In the genomic region with DNA sequence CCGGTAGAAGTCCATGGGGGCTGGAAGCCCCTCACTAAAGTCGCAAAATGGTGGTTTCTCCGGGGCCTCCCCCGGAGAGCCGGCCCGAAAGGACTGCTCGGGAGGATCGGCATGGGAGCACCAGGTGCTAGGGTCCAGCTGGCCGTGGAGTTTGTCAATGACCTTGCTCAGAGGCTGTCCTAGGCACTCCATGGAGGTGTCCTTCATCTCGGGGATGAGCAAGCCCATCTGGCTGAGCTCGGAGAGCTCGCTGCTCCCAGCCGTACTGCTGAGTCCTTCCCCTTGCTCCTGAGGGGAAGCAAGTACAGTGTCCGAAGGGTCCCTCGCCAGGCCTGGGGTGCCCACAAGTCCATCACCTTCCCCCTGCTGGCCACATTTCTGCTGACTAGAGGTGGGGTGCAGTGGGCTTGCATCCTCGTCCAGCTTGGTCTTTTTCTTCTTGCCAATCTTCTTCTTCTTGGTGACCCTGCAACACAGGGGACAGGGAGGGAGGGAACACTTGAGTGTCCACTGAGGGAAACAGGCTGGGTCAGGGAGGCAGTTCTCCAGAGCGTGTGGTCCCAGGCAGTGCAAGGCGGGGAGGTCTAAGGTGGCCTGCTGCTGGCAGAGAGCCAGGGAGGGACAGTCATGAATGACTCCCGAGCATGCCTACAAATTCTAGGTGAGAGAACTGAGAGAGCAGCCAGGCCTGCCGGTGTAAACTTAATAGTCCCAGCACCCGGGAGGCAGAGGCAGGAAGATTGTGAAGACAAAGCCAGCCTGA, we compare ENCODE assay signal across 34 mouse cellular contexts. TPM values are rescaled to one million over a fixed set of nuclear protein-coding genes. Genes with fewer than 3 reads are reported as not detected.
DNase-seq lines count a peak whose midpoint lies in the region; ATAC-seq and TF ChIP-seq lines count a peak whose summit lies in the region.
"Had no signal": no experiment of that assay in that cellular context is flagged by ENCODE, and none has a peak within 500 bp of the region (broad histone marks: within the 10 kb centered on the region; RNA-seq: fewer than 3 reads in every experiment).

No protein-coding gene starts in this region.

- no peak for TF ChIP-seq POLR2A in lung, adult 2 months (IDR thresholded peaks at IDR 0.05; ENCODE audit: borderline replicate concordance, extremely low read depth, low read depth, low read length)

- no peaks in the 10 kb centered on the region for H3K9me3 ChIP-seq in lung, embryonic 14.5 days (ENCODE audit: low read depth, low read length)
- H3K9me3 ChIP-seq: heart, embryonic 12.5 days; limb, embryonic 12.5 days; liver, embryonic 15.5 days had no signal

- peak; percentile 88 for DNase-seq in heart, adult 11 months
- DNase-seq in heart, postnatal 14 days: no peak
- DNase-seq in lung, embryonic 14.5 days: peak; percentile 34
- DNase-seq in lung, adult 2 months: no peak
- peak; percentile 79 for DNase-seq in lung, postnatal 10 days
- no peak for DNase-seq in ovary, adult 18-20 months (ENCODE audit: low spot score)
- no peak for DNase-seq in layer of hippocampus, adult 11-12 months (ENCODE audit: low spot score)
- DNase-seq: gastrocnemius, adult 2 months; gastrocnemius, postnatal 36 days; heart, adult 2 months; midbrain, embryonic 14.5 days; retina, postnatal 1 day; right cerebral cortex, postnatal 14 days; thymus, adult 2 months; thymus, postnatal 4 days had no signal

- no peak; the same call in 1 of the 2 replicates for ATAC-seq in lung, embryonic 14.5 days (ENCODE audit: insufficient read depth)
- ATAC-seq: forebrain, embryonic 16.5 days; intestine, postnatal 0 days; Patski had no signal

- no peak overlapping the region for H3K27ac ChIP-seq in lung, embryonic 14.5 days (ENCODE audit: low read depth)
- H3K27ac ChIP-seq: gastrocnemius, adult 2 months; heart, adult 2 months; hindbrain, embryonic 14.5 days; limb, embryonic 12.5 days; liver, embryonic 15.5 days; macrophage had no signal

- 83% methylated on average over 21 of the region's 21 CpGs for WGBS in lung, embryonic 14.5 days
- 80% methylated on average over 21 of the region's 21 CpGs for WGBS in lung, adult 2 months

- no peak overlapping the region for H3K9ac ChIP-seq in lung, embryonic 14.5 days
- H3K9ac ChIP-seq: heart, embryonic 12.5 days; hindbrain, embryonic 14.5 days; limb, embryonic 12.5 days; liver, embryonic 15.5 days had no signal

- TF ChIP-seq CTCF in lung, embryonic 14.5 days (IDR thresholded peaks at IDR 0.05; ENCODE audit: low read depth): no peak
- TF ChIP-seq CTCF in lung, adult 2 months (IDR thresholded peaks at IDR 0.05; ENCODE audit: insufficient read depth, low read length): no peak

- peaks cover 95% of the 10 kb centered on the region for H3K36me3 ChIP-seq in lung, embryonic 14.5 days (ENCODE audit: insufficient read depth)

- H3K4me3 ChIP-seq in lung, embryonic 14.5 days (ENCODE audit: low read depth, low read length): no peak overlapping the region
- no peak overlapping the region for H3K4me3 ChIP-seq in lung, adult 2 months (replicated peaks; ENCODE audit: extremely low read depth, low read depth, low read length)
- H3K4me3 ChIP-seq: erythroblast, embryonic 14.5 days; gastrocnemius, adult 2 months; heart, adult 2 months; heart, embryonic 12.5 days; limb, embryonic 12.5 days; liver, embryonic 15.5 days had no signal

- no peaks in the 10 kb centered on the region for H3K27me3 ChIP-seq in lung, embryonic 14.5 days (ENCODE audit: insufficient read depth, low read length)
- H3K27me3 ChIP-seq: heart, embryonic 12.5 days; limb, embryonic 12.5 days; liver, embryonic 15.5 days; Patski had no signal

- H3K4me2 ChIP-seq in lung, embryonic 14.5 days: no peak overlapping the region
- H3K4me2 ChIP-seq: heart, embryonic 12.5 days; hindbrain, embryonic 14.5 days; limb, embryonic 12.5 days; liver, embryonic 15.5 days had no signal

- intact Hi-C loops in heart, postnatal 14 days (cut with DNase I): no loop called here

- H3K4me1 ChIP-seq in lung, embryonic 14.5 days (ENCODE audit: insufficient read depth): no peaks in the 10 kb centered on the region
- H3K4me1 ChIP-seq in lung, adult 2 months (ENCODE audit: control insufficient read depth, insufficient read depth, low read length): no peaks in the 10 kb centered on the region
- H3K4me1 ChIP-seq: limb, embryonic 12.5 days; liver, embryonic 15.5 days had no signal

RNA-seq across cellular contexts. Expression of gene Slc25a34, which starts 8.7 kb away (rescaled TPM):
- 100 to 1,000 TPM; 121 TPM for total RNA-seq in heart, postnatal 14 days (2021)
- not detected in 2 replicates for polyA plus RNA-seq in lung, embryonic 14.5 days (2014; fragmentation: Nextera tagmentation; extraction: Ambion mirVana)
- 2.3 and 3.9 TPM in 2 replicates for polyA plus RNA-seq in lung, adult 2 months (2012; rRNA removed)
- total RNA-seq: hematopoietic stem cell, adult 5-6 weeks; MEL; monocyte, adult 5-6 weeks had no signal
- polyA plus RNA-seq: erythroblast, embryonic 14.5 days; forebrain, embryonic 11.5 days; hindbrain, embryonic 14.5 days; limb, embryonic 12.5 days; neural tube, embryonic 14.5 days had no signal

RNA-seq across cellular contexts. Expression of gene Tmem82, which starts 13.9 kb away (rescaled TPM):
- 10 to 100 TPM; 30.1 to 35.4 TPM for total RNA-seq in heart, postnatal 14 days (2021)
- 0.38 and 0.50 TPM in 2 replicates for polyA plus RNA-seq in lung, embryonic 14.5 days (2014; fragmentation: Nextera tagmentation; extraction: Ambion mirVana)
- 5.1 and 5.3 TPM in 2 replicates for polyA plus RNA-seq in lung, adult 2 months (2012; rRNA removed)
- total RNA-seq: MEL; monocyte, adult 5-6 weeks had no signal
- polyA plus RNA-seq: hindbrain, embryonic 14.5 days had no signal

RNA-seq across cellular contexts. Expression of gene Fblim1, which starts 26.4 kb away (rescaled TPM):
- total RNA-seq in heart, postnatal 14 days (2021): 100 to 1,000 TPM; 299 to 338 TPM
- polyA plus RNA-seq in lung, embryonic 14.5 days (2014; fragmentation: Nextera tagmentation; extraction: Ambion mirVana): 83.6 and 89.2 TPM in 2 replicates
- polyA plus RNA-seq in lung, adult 2 months (2012; rRNA removed): 36.2 and 45.7 TPM in 2 replicates
- total RNA-seq: MEL; monocyte, adult 5-6 weeks had no signal

RNA-seq across cellular contexts. Expression of gene Plekhm2, which starts 32.4 kb away (rescaled TPM):
- total RNA-seq in heart, postnatal 14 days (2021): 100 to 1,000 TPM; 101 to 103 TPM
- 5.1 and 5.4 TPM in 2 replicates for polyA plus RNA-seq in lung, embryonic 14.5 days (2014; fragmentation: Nextera tagmentation; extraction: Ambion mirVana)
- 45.7 and 52.3 TPM in 2 replicates for polyA plus RNA-seq in lung, adult 2 months (2012; rRNA removed)

RNA-seq across cellular contexts. Expression of gene Rsc1a1, which starts 53.1 kb away (rescaled TPM):
- total RNA-seq in heart, postnatal 14 days (2021): not detected
- 0.38 and 3.2 TPM in 2 replicates for polyA plus RNA-seq in lung, embryonic 14.5 days (2014; fragmentation: Nextera tagmentation; extraction: Ambion mirVana)
- polyA plus RNA-seq in lung, adult 2 months (2012; rRNA removed): 9.0 and 14.1 TPM in 2 replicates
- total RNA-seq: adrenal gland, adult 18-20 months; heart, adult 2 months; left cerebral cortex, adult 18-20 months; monocyte, adult 5-6 weeks had no signal
- polyA plus RNA-seq: heart, postnatal 0 days; hindbrain, embryonic 14.5 days; intestine, postnatal 0 days; kidney, embryonic 16.5 days; limb, embryonic 12.5 days; macrophage; midbrain, embryonic 14.5 days; stomach, embryonic 16.5 days had no signal

Comparison
In these comparisons a context has a peak if more than half of its experiments do, and no peak if none do; other contexts are left out.
1. DNase-seq: peak in heart, adult 11 months (single experiment), lung, embryonic 14.5 days (single experiment) and lung, postnatal 10 days (single experiment); none in heart, postnatal 14 days (0 of 2), lung, adult 2 months (single experiment), ovary, adult 18-20 months (single experiment) and layer of hippocampus, adult 11-12 months (single experiment).